Mouse (Mus musculus): ENCODE data around the gene Epop. TPM values are rescaled to one million over a fixed set of nuclear protein-coding genes. Genes with fewer than 3 reads are reported as not detected.

Epop gene
- polyA plus RNA-seq, 1 experiment from 2014 or later, result 4.1 TPM

Small RNAs within 50 kb of the gene (microRNA-seq; reads per million reads assigned to microRNA genes)
- gene Gm24158 (not detected), gene Mir6927 (not detected)

Other genes starting within 250 kb of the Epop start
- gene Arhgap23, start 214.2 kb downstream of the Epop start, polyA plus RNA-seq (2015; fragmentation: Nextera tagmentation; extraction: Ambion mirVana), result 6.8 and 7.4 TPM in 2 replicates
- 0.81 and 1.1 TPM in 2 replicates for gene 4933428G20Rik, start 129.4 kb downstream of the Epop start, polyA plus RNA-seq (2015; fragmentation: Nextera tagmentation; extraction: Ambion mirVana)
- 5.7 and 7.0 TPM in 2 replicates for gene Srcin1, start 53.5 kb downstream of the Epop start, polyA plus RNA-seq (2015; fragmentation: Nextera tagmentation; extraction: Ambion mirVana)
- gene Mllt6, start 33.7 kb upstream of the Epop start, polyA plus RNA-seq (2015; fragmentation: Nextera tagmentation; extraction: Ambion mirVana), result 3.2 and 3.4 TPM in 2 replicates
- 32.9 and 40.5 TPM in 2 replicates for gene Cisd3, start 56.1 kb upstream of the Epop start, polyA plus RNA-seq (2015; fragmentation: Nextera tagmentation; extraction: Ambion mirVana)
- gene Pcgf2, start 70.8 kb upstream of the Epop start, polyA plus RNA-seq (2015; fragmentation: Nextera tagmentation; extraction: Ambion mirVana), result 20.4 and 22.6 TPM in 2 replicates
- 444 and 473 TPM in 2 replicates for gene Psmb3, start 73.7 kb upstream of the Epop start, polyA plus RNA-seq (2015; fragmentation: Nextera tagmentation; extraction: Ambion mirVana)
- 3.7 and 4.4 TPM in 2 replicates for gene Pip4k2b, start 115.0 kb upstream of the Epop start, polyA plus RNA-seq (2015; fragmentation: Nextera tagmentation; extraction: Ambion mirVana)
- gene Cwc25, start 136.9 kb upstream of the Epop start, polyA plus RNA-seq (2015; fragmentation: Nextera tagmentation; extraction: Ambion mirVana), result 18.8 and 19.1 TPM in 2 replicates
- 0.67 TPM in 1 of 2 replicates, not detected in the other for gene 1700001P01Rik, start 146.2 kb upstream of the Epop start, polyA plus RNA-seq (2015; fragmentation: Nextera tagmentation; extraction: Ambion mirVana)
- 351 and 415 TPM in 2 replicates for gene Rpl23, start 152.7 kb upstream of the Epop start, polyA plus RNA-seq (2015; fragmentation: Nextera tagmentation; extraction: Ambion mirVana)
- 114 and 123 TPM in 2 replicates for gene Lasp1, start 169.3 kb upstream of the Epop start, polyA plus RNA-seq (2015; fragmentation: Nextera tagmentation; extraction: Ambion mirVana)
- 31.0 and 32.3 TPM in 2 replicates for gene B230217C12Rik, start 211.1 kb upstream of the Epop start, polyA plus RNA-seq (2015; fragmentation: Nextera tagmentation; extraction: Ambion mirVana)